ENCODE assay signal across 9 mouse cellular contexts in genomic region chr16:38924940-38925339, GRCm38 (mm10). TPM values are rescaled to one million over a fixed set of nuclear protein-coding genes. Genes with fewer than 3 reads are reported as not detected.
DNase-seq lines count a peak whose midpoint lies in the region; ATAC-seq and TF ChIP-seq lines count a peak whose summit lies in the region.
"Had no signal": no experiment of that assay in that cellular context is flagged by ENCODE, and none has a peak within 500 bp of the region (broad histone marks: within the 10 kb centered on the region; RNA-seq: fewer than 3 reads in every experiment).

No protein-coding gene starts in this region.

- no peak for ATAC-seq in neural tube, embryonic 12.5 days (ENCODE audit: low FRiP score, low read depth)
- peak; percentile 63; the same call in 1 of the 2 replicates for ATAC-seq in hindbrain, embryonic 14.5 days (ENCODE audit: low FRiP score)
- ATAC-seq in limb, embryonic 14.5 days (ENCODE audit: low FRiP score, low read depth), result peak; percentile 55; the same call in 1 of the 2 replicates
- no peak for ATAC-seq in erythroid progenitor cell, adult 5-6 weeks (replicated peaks; ENCODE audit: low FRiP score, poor library complexity, severe bottlenecking)
- ATAC-seq in kidney, embryonic 14.5 days (ENCODE audit: low FRiP score, low TSS enrichment), result no peak

- no peaks in the 10 kb centered on the region for H3K9me3 ChIP-seq in neural tube, embryonic 12.5 days
- H3K9me3 ChIP-seq in hindbrain, embryonic 14.5 days (ENCODE audit: control insufficient read depth, low read length), result no peaks in the 10 kb centered on the region
- H3K9me3 ChIP-seq in limb, embryonic 14.5 days (ENCODE audit: control insufficient read depth, low read length), result no peaks in the 10 kb centered on the region
- no peaks in the 10 kb centered on the region for H3K9me3 ChIP-seq in kidney, embryonic 14.5 days (ENCODE audit: control insufficient read depth, low read length)

- H3K4me3 ChIP-seq in neural tube, embryonic 12.5 days, result no peak overlapping the region
- no peak overlapping the region for H3K4me3 ChIP-seq in hindbrain, embryonic 14.5 days (replicated peaks; ENCODE audit: low read length)
- no peak overlapping the region for H3K4me3 ChIP-seq in limb, embryonic 14.5 days (replicated peaks; ENCODE audit: low read length)
- no peak overlapping the region for H3K4me3 ChIP-seq in kidney, embryonic 14.5 days (ENCODE audit: low read length)

- no peaks in the 10 kb centered on the region for H3K27me3 ChIP-seq in neural tube, embryonic 12.5 days (replicated peaks)
- no peaks in the 10 kb centered on the region for H3K27me3 ChIP-seq in hindbrain, embryonic 14.5 days (ENCODE audit: control insufficient read depth, insufficient read depth, low read length)
- no peaks in the 10 kb centered on the region for H3K27me3 ChIP-seq in limb, embryonic 14.5 days (ENCODE audit: control insufficient read depth, insufficient read depth, low read length)
- H3K27me3 ChIP-seq in kidney, embryonic 14.5 days (ENCODE audit: control insufficient read depth, insufficient read depth, low read length), result no peaks in the 10 kb centered on the region

- H3K4me1 ChIP-seq in neural tube, embryonic 12.5 days, result no peaks in the 10 kb centered on the region
- H3K4me1 ChIP-seq in hindbrain, embryonic 14.5 days (replicated peaks; ENCODE audit: control insufficient read depth, insufficient read depth, low read length), result no peaks in the 10 kb centered on the region
- peaks cover 5% of the 10 kb centered on the region; the same call in 1 of the 2 replicates for H3K4me1 ChIP-seq in limb, embryonic 14.5 days (ENCODE audit: control insufficient read depth, insufficient read depth, low read length)
- no peaks in the 10 kb centered on the region for H3K4me1 ChIP-seq in kidney, embryonic 14.5 days (ENCODE audit: control insufficient read depth, insufficient read depth, low read length)

- H3K4me2 ChIP-seq in neural tube, embryonic 12.5 days (replicated peaks), result 0 out of 2 replicates have a peak overlapping the region, but pooled peaks have one; percentile 14
- 0 out of 2 replicates have a peak overlapping the region, but pooled peaks have one; percentile 17 for H3K4me2 ChIP-seq in hindbrain, embryonic 14.5 days (replicated peaks)
- peak overlapping the region; percentile 13; the same call in 1 of the 2 replicates for H3K4me2 ChIP-seq in limb, embryonic 14.5 days (replicated peaks; ENCODE audit: low read depth, low read length, severe bottlenecking)
- H3K4me2 ChIP-seq in kidney, embryonic 14.5 days (replicated peaks; ENCODE audit: low read depth, low read length), result no peak overlapping the region

- 64% methylated on average over 13 of the region's 13 CpGs for WGBS in neural tube, embryonic 12.5 days
- 46% methylated on average over 13 of the region's 13 CpGs for WGBS in hindbrain, embryonic 14.5 days
- WGBS in limb, embryonic 14.5 days, result 46% methylated on average over 13 of the region's 13 CpGs
- WGBS in kidney, embryonic 14.5 days, result 71% methylated on average over 13 of the region's 13 CpGs

- H3K27ac ChIP-seq in neural tube, embryonic 12.5 days, result no peak overlapping the region
- H3K27ac ChIP-seq in hindbrain, embryonic 14.5 days, result no peak overlapping the region
- H3K27ac ChIP-seq in limb, embryonic 14.5 days (replicated peaks; ENCODE audit: low read depth, low read length), result no peak overlapping the region
- no peak overlapping the region for H3K27ac ChIP-seq in kidney, embryonic 14.5 days (ENCODE audit: low read depth, low read length)
- H3K27ac ChIP-seq: liver, embryonic 14.5 days had no signal

- no peak overlapping the region for H3K9ac ChIP-seq in neural tube, embryonic 12.5 days
- no peak overlapping the region for H3K9ac ChIP-seq in hindbrain, embryonic 14.5 days
- H3K9ac ChIP-seq in limb, embryonic 14.5 days (ENCODE audit: low read depth, low read length, severe bottlenecking), result no peak overlapping the region
- no peak overlapping the region for H3K9ac ChIP-seq in kidney, embryonic 14.5 days (ENCODE audit: low read depth, low read length)
- H3K9ac ChIP-seq: liver, embryonic 14.5 days had no signal

- DNase-seq in neural tube, embryonic 10.5 days (ENCODE audit: extremely low spot score, low spot score), result no peak
- no peak for DNase-seq in hindbrain, embryonic 14.5 days (ENCODE audit: low spot score)
- no peak for DNase-seq in limb, embryonic 14.5 days (ENCODE audit: low spot score)
- DNase-seq in telencephalon, adult 2 months (ENCODE audit: low read depth, low spot score), result peak; percentile 84
- DNase-seq in cerebellum, adult 11 months, result no peak

- H3K36me3 ChIP-seq in neural tube, embryonic 12.5 days, result no peaks in the 10 kb centered on the region
- H3K36me3 ChIP-seq in hindbrain, embryonic 14.5 days (replicated peaks; ENCODE audit: control insufficient read depth, insufficient read depth), result no peaks in the 10 kb centered on the region
- no peaks in the 10 kb centered on the region for H3K36me3 ChIP-seq in limb, embryonic 14.5 days (ENCODE audit: control insufficient read depth, insufficient read depth, low read length)
- no peaks in the 10 kb centered on the region for H3K36me3 ChIP-seq in kidney, embryonic 14.5 days (ENCODE audit: control insufficient read depth, insufficient read depth, low read length)

- TF ChIP-seq POLR2A in limb, embryonic 14.5 days (IDR thresholded peaks at IDR 0.05; ENCODE audit: borderline replicate concordance, extremely low read depth, insufficient read depth, insufficient read length), result no peak

RNA-seq across cellular contexts. Expression of gene Igsf11, which starts 32.5 kb away (rescaled TPM):
- polyA plus RNA-seq in neural tube, embryonic 12.5 days (2016; fragmentation: Nextera tagmentation; extraction: Ambion mirVana), result 4.3 and 4.6 TPM in 2 replicates
- polyA plus RNA-seq in hindbrain, embryonic 14.5 days (2014; fragmentation: Nextera tagmentation; extraction: Ambion mirVana), result 3.5 and 4.5 TPM in 2 replicates
- 1.8 and 3.0 TPM in 2 replicates for polyA plus RNA-seq in limb, embryonic 14.5 days (2012; rRNA removed)
- 0.47 and 0.94 TPM in 2 replicates for polyA plus RNA-seq in limb, embryonic 14.5 days (2014; fragmentation: Nextera tagmentation; extraction: Ambion mirVana)
- not detected in 2 replicates for total RNA-seq in erythroid progenitor cell, adult 5-6 weeks (2015; ENCODE audit: low replicate concordance)
- total RNA-seq in erythroid progenitor cell, adult 5-6 weeks (2017; ENCODE audit: low replicate concordance), result not detected in 2 replicates
- 1.8 and 2.0 TPM in 2 replicates for polyA plus RNA-seq in kidney, embryonic 14.5 days (2014; fragmentation: Nextera tagmentation; extraction: Ambion mirVana)

Comparison
In these comparisons a context has a peak if more than half of its experiments do, and no peak if none do; other contexts are left out.
1. ATAC-seq: peak in hindbrain, embryonic 14.5 days (single experiment) and limb, embryonic 14.5 days (single experiment); none in neural tube, embryonic 12.5 days (single experiment), erythroid progenitor cell, adult 5-6 weeks (single experiment) and kidney, embryonic 14.5 days (single experiment).